Mouse (Mus musculus) E14TG2a.4 (cell line): ENCODE data around the gene Il3.

Source experiments
- CTCF ChIP-seq: conservative IDR thresholded peaks from 2 replicates; pipeline ENCODE4 v1.5.1; 2014; ENCODE audit warnings: low read length
- NANOG ChIP-seq: IDR thresholded peaks from 2 replicates; pipeline ENCODE4 v1.6.1; 2014; ENCODE audit warnings: borderline replicate concordance, low read length, mixed read lengths
- POU5F1 ChIP-seq: IDR thresholded peaks from 2 replicates; pipeline ENCODE4 v1.6.1; 2014; ENCODE audit warnings: low read length, borderline replicate concordance

DNA sequence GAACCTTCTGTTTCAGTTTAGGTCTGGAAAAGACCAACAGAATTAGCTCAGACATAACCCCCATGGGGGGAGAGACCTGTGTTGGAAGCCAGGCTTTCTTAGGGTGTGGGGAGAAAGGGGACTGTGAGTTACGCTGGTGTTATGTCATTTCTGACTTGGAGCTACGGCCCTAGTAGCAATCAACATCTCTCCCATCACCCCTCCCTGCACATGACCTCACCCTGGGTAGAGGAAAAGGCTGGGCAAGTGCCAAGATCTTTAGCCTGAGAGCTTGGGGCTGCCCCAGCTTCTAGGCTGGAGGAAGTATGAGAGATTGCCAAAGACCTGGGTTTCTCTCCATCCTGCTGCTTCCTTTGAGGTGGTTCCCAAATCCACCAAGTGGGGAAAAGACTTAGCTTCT lies 30.1 kb downstream of the Il3 start:
- TF ChIP-seq CTCF (no peak), POU5F1 (no peak), NANOG (no peak)
